Mouse (Mus musculus) liver, embryonic 14.5 days (tissue): ENCODE results near the gene Klk14. TPM values are rescaled to one million over a fixed set of nuclear protein-coding genes. Genes with fewer than 3 reads are reported as not detected.
A peak's percentile ranks its signal among the peaks of the same experiment; 100 is the strongest.
"Not testable (repeated sequence)": the region's sequence is repeated elsewhere in the genome, so short reads cannot be mapped to it uniquely, and the experiment has no call there.

Experiments used
- ATAC-seq: fragments of 200-750 bp; cut with Nextera tagmentation; 2 replicates; pipeline ENCODE4 v1.8.0; 2017; ENCODE audit warnings: moderate number of reproducible peaks, mild to moderate bottlenecking, moderate library complexity; ENCODE audit not compliant: insufficient read depth
- DNase-seq, 3 experiments: peaks; one replicate each; pipeline ENCODE4 v3.0.0-alpha.2; 2012 to 2013; ENCODE audit warnings: low read depth in 3 of 3, low spot score in 3 of 3
- H3K27ac ChIP-seq: fragments of 300-500 bp; sonication (generic); 2 replicates; pipeline ENCODE4 v1.5.1; 2014; ENCODE audit warnings: moderate library complexity, mild to moderate bottlenecking, control low read depth, inconsistent platforms
- H3K27me3 ChIP-seq: fragments of 300-500 bp; sonication (generic); 2 replicates; pipeline ENCODE4 v1.6.1; 2014; ENCODE audit warnings: mild to moderate bottlenecking, low read length, moderate library complexity; ENCODE audit not compliant: control insufficient read depth, insufficient read depth
- H3K36me3 ChIP-seq: fragments of 300-500 bp; sonication (generic); replicated peaks from 2 replicates; pipeline ENCODE4 v1.6.1; 2014; ENCODE audit warnings: low read depth; ENCODE audit not compliant: control insufficient read depth, insufficient read depth
- H3K4me1 ChIP-seq, 2 experiments: fragments of 200-500 bp in 1 of 2; fragments of 300-500 bp in 1 of 2; sonication (generic) in 1 of 2; replicated peaks; 2 replicates each; pipeline ENCODE4 v1.6.1; 2012 to 2014; ENCODE audit warnings: antibody characterized with exemption in 1 of 2, inconsistent platforms in 1 of 2, low read length in 1 of 2; ENCODE audit not compliant: control insufficient read depth in 2 of 2, insufficient read depth in 2 of 2
- H3K4me2 ChIP-seq: fragments of 300-500 bp; sonication (generic); 2 replicates; pipeline ENCODE4 v1.6.1; 2014; ENCODE audit warnings: low read depth, mild to moderate bottlenecking, control low read depth, moderate library complexity
- H3K4me3 ChIP-seq, 2 experiments: fragments of 200-500 bp in 1 of 2; fragments of 300-500 bp in 1 of 2; sonication (generic) in 1 of 2; 2 replicates each; pipeline ENCODE4 v1.5.1; 2012 to 2014; ENCODE audit warnings: low read depth in 2 of 2, low read length in 2 of 2, mild to moderate bottlenecking in 2 of 2, control low read depth in 1 of 2, inconsistent platforms in 1 of 2, moderate library complexity in 1 of 2; ENCODE audit not compliant: insufficient read depth in 1 of 2
- H3K9ac ChIP-seq: fragments of 300-500 bp; sonication (generic); replicated peaks from 2 replicates; pipeline ENCODE4 v1.6.1; 2014; ENCODE audit warnings: mild to moderate bottlenecking, control low read depth, moderate library complexity
- H3K9me3 ChIP-seq: fragments of 300-500 bp; sonication (generic); 2 replicates; pipeline ENCODE4 v1.6.1; 2016; ENCODE audit warnings: low read length, mixed read lengths; ENCODE audit not compliant: control insufficient read depth
- CTCF ChIP-seq: IDR thresholded peaks from 2 replicates; pipeline ENCODE4 v1.5.1; 2016; ENCODE audit warnings: antibody characterized with exemption, low read depth, control low read depth
- EP300 ChIP-seq: IDR thresholded peaks from 2 replicates; pipeline ENCODE4 v1.6.1; 2016; ENCODE audit warnings: antibody characterized with exemption, low read depth
- WGBS: fragments of 180-500 bp; shearing (Covaris S2); extraction: QIAGEN DNeasy Blood & Tissue Kit; methylation state at CpG from one replicate; pipeline ENCODE4 v1.1.7; 2014; ENCODE audit not compliant: insufficient replicate concordance; 5-methylcytosine and 5-hydroxymethylcytosine counted together
- polyA plus RNA-seq, 2 experiments: library from polyadenylated mRNA; depleted of rRNA in 1 of 2; stranded (reverse) in 1 of 2; unstranded in 1 of 2; fragments of >200 nt; fragmentation: Nextera tagmentation in 1 of 2; extraction: Ambion mirVana in 1 of 2; gene quantifications; 2 replicates each; pipeline versions ENCODE4 v1.2.1 to v1.2.3; 2012 to 2014

Gene Klk14
- polyA plus RNA-seq, 2 experiments: 0.04 TPM; not detected in 1

DNA sequence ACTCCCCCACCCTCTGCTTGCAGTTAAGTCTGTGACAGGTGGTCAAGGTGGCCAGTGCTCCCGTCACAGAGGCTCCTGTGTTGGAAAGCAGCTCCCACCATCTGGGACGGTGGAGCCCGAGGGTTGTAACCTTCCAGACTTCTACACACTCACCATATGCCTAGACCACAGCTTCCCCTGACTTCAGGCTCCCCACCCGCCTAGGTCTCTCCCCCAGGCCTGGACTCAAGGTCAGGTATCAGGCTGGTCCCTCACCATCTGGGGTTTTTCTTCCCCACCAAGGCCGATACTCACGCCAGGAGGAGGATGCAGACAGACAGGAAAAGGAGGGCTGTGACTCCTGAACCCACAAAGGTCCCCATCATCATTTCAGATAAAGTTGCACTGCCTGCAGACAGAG lies 34.0 kb upstream of the Klk14 start:
- TF ChIP-seq CTCF (no peak), EP300 (no peak)
- DNase-seq (no peak), ATAC-seq (no peak)
- no peak overlapping the region for H3K4me3 ChIP-seq
- H3K4me2 ChIP-seq: no peak overlapping the region
- no peaks in the 10 kb centered on the region for H3K27me3 ChIP-seq
- 13% methylated on average over 6 of the region's 6 CpGs for WGBS
- no peak overlapping the region for H3K27ac ChIP-seq
- no peaks in the 10 kb centered on the region for H3K9me3 ChIP-seq
- no peaks in the 10 kb centered on the region for H3K4me1 ChIP-seq
- H3K36me3 ChIP-seq: no peaks in the 10 kb centered on the region
- no peak overlapping the region for H3K9ac ChIP-seq

DNA sequence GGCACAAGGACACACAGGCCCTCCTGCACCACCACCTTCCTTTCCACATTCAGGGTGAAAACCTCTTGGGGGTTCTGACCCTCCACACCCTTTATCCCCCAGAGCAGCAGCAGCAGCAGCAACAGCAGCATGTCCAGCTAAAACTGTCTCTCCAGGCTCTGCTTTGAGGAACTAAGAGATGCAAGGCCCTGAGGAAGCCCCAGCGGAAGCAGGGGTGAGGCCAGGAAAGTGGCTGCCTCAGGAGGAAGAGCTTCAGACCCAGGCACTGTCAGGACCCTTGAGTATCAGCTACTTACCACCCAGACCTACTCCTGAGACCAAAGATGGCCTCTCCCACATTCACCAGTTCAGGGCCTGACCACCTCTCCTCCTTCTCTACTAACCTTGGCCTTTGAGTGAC lies 30.2 kb upstream of the Klk14 start, which contains the start of gene Siglece:
Gene Siglece (minus strand): TSS at position 160 of the 400 bp plus-strand sequence.
- no peak for DNase-seq
- H3K4me2 ChIP-seq: no peak within 1 kb of the TSS

DNA sequence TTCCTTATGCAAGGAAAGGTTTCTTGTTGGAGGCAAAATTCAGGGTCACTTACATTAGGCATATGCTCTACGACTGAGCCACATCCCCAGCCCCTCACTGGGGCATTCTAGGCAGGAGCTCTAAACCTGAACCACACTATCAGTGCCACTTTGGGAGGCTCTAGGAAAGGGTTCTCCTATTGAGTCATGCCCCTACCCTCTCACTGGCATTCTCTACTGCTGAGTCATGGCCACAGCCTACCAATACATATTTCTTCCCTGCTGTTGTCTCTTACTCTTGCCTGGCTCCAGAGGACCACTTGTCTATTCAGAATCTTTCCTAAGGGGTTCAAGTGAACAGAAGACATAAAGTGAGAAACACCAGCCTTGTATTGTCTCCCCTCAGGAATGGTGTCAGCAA lies 27.4 kb upstream of the Klk14 start:
- Histone ChIP-seq H3K9ac (no peak overlapping the region), H3K27ac (no peak overlapping the region), H3K4me3 (no peak overlapping the region), H3K4me2 (no peak overlapping the region), H3K27me3 (no peaks in the 10 kb centered on the region), H3K9me3 (no peaks in the 10 kb centered on the region), H3K4me1 (no peaks in the 10 kb centered on the region), H3K36me3 (no peaks in the 10 kb centered on the region)
- ATAC-seq (no peak), DNase-seq (no peak)
- TF ChIP-seq EP300: no peak
- no peak for TF ChIP-seq CTCF
- 61% methylated on average over 1 of the region's 1 CpGs for WGBS

More for the DNA sequence above, 30.2 kb upstream of the Klk14 start, which contains the start of gene Siglece:
- Histone ChIP-seq H3K4me1 (no peaks in the 10 kb centered on the region), H3K9me3 (no peaks in the 10 kb centered on the region), H3K27ac (no peak within 1 kb of the TSS), H3K27me3 (no peaks in the 10 kb centered on the region), H3K36me3 (no peaks in the 10 kb centered on the region), H3K4me3 (no peak within 1 kb of the TSS), H3K9ac (no peak within 1 kb of the TSS)
- no peak for TF ChIP-seq CTCF
- no peak for TF ChIP-seq EP300
- WGBS: 16% methylated on average over 1 of the region's 1 CpGs
- ATAC-seq: no peak

DNA sequence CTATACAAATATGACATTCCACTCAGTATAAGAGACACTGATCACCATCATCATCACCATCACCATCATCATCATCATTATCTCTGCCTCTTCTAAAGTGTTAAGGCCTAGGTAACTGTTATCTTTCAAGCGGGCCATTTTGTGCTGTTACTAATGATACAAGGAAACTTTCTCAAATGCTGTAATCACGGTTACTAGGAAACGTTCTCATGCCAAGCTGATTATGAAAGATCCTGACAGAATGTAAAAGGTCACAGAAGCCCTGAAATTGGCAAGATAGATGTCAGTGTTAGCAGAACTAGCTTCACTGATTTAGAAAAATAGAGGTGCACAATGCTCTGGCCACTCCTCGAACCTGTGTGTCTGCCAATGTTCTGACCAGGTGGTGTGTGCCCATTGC lies 23.0 kb upstream of the Klk14 start:
- DNase-seq, H3K4me3 ChIP-seq, H3K9ac ChIP-seq, H3K27ac ChIP-seq, H3K9me3 ChIP-seq, H3K27me3 ChIP-seq, H3K4me1 ChIP-seq, H3K4me2 ChIP-seq, H3K36me3 ChIP-seq, ATAC-seq: not testable (repeated sequence)
- 60% methylated on average over 4 of the region's 4 CpGs for WGBS

DNA sequence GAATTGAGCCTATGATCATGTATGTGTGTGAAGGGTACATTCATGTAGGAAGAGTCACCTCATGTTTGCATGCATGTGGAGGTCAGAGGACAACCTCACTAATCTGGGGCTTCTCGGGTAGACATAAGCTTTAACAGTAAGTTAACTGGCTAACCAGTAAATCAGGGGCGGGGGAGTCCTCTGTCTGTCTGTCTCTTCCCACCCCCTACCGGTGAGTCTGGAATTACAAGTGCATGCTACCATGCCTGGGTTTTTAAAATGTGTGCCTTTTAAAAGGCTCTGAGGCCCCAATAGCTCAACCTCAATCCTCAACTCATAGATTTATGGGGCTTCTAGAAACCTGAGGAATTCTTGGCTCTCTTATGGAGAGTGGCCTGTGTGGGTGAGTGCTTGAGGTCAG lies 21.6 kb upstream of the Klk14 start:
- Histone ChIP-seq H3K4me1 (peaks cover 0 to 16% of the 10 kb centered on the region in 2 experiments; a peak in 2 of 4 replicates), H3K9ac (no peak overlapping the region), H3K36me3 (no peaks in the 10 kb centered on the region), H3K27ac (no peak overlapping the region), H3K27me3 (no peaks in the 10 kb centered on the region), H3K4me3 (no peak overlapping the region), H3K4me2 (no peak overlapping the region), H3K9me3 (no peaks in the 10 kb centered on the region)
- whole genome bisulfite sequencing: 9% methylated on average over 3 of the region's 3 CpGs
- DNase-seq (no peak), ATAC-seq (no peak)
- TF ChIP-seq CTCF: peak; percentile 45
- TF ChIP-seq EP300: no peak
